Mouse (Mus musculus): ENCODE data around the gene Cstb. TPM values are rescaled to one million over a fixed set of nuclear protein-coding genes. Genes with fewer than 3 reads are reported as not detected.
A peak's percentile ranks its signal among the peaks of the same experiment; 100 is the strongest.

Gene Cstb
- polyA plus RNA-seq, 1 experiment from 2014 or later: 490 TPM

DNA sequence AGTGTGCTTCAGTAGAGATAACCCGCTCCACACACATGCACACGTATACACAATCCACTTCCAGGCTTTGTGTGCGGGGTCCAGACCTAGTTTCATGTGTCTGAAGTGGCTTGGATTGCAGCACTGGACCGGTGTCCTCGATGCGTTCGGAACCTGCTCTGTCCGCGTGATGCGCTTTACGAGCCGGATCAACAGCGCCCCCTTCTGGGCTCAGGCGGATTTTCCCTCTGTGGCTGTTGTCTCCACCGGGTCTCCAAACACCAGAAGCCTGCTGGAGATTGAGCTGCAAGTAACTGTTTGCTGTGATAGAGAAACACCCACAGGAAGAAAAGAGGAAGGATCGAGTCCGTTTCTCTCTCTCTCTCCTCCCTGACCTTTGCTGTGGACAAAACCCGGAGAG, 33.4 kb upstream of the Cstb start:
- DNase-seq (ENCODE audit: low spot score) (peak; percentile 80), ATAC-seq (peak; percentile 68)
- no peaks in the 10 kb centered on the region for H3K36me3 ChIP-seq (ENCODE audit: insufficient read depth, low read length)
- H3K9me3 ChIP-seq (ENCODE audit: low read length): no peaks in the 10 kb centered on the region
- TF ChIP-seq CTCF (IDR thresholded peaks at IDR 0.05) (peak; percentile 92), EP300 (IDR thresholded peaks at IDR 0.05) (no peak)
- WGBS: under 1% methylated on average over 18 of the region's 18 CpGs
- no peaks in the 10 kb centered on the region for H3K4me1 ChIP-seq (ENCODE audit: insufficient read depth, low read depth, low read length)
- no peak overlapping the region for H3K9ac ChIP-seq (replicated peaks; ENCODE audit: low read depth)
- H3K4me2 ChIP-seq (replicated peaks; ENCODE audit: low read depth, low read length): no peak overlapping the region
- H3K4me3 ChIP-seq (ENCODE audit: low read depth, low read length): no peak overlapping the region
- H3K27me3 ChIP-seq (replicated peaks; ENCODE audit: insufficient read depth, low read length): 0 out of 2 replicates have a peak, but pooled peaks cover 3% of the 10 kb centered on the region
- H3K27ac ChIP-seq (ENCODE audit: low read length): no peak overlapping the region

DNA sequence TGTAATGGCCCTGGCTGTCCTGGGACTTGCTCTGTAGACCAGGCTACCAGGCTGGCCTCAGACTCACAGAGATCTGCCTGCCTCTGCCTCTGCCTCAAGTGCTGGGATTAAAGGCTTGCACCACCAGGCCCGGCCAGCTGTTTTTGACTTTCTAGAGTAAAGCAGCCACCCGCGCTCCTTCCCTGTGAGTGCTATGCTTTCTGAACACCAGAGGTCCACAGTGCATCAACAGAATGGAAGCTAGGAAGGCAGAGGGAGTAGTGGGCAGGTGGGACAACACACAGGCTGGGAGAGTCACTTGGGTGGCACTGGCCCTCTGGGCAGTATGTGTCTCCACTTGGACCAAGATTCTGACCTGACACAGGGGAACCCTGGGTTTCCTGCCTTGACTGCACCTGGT, 30.1 kb upstream of the Cstb start:
- Histone ChIP-seq H3K36me3 (ENCODE audit: insufficient read depth, low read length) (no peaks in the 10 kb centered on the region), H3K27ac (ENCODE audit: low read length) (no peak overlapping the region), H3K4me3 (ENCODE audit: low read depth, low read length) (no peak overlapping the region), H3K9ac (replicated peaks; ENCODE audit: low read depth) (no peak overlapping the region), H3K9me3 (ENCODE audit: low read length) (no peaks in the 10 kb centered on the region), H3K4me1 (ENCODE audit: insufficient read depth, low read depth, low read length) (no peaks in the 10 kb centered on the region), H3K27me3 (replicated peaks; ENCODE audit: insufficient read depth, low read length) (0 out of 2 replicates have a peak, but pooled peaks cover 3% of the 10 kb centered on the region), H3K4me2 (replicated peaks; ENCODE audit: low read depth, low read length) (no peak overlapping the region)
- DNase-seq (ENCODE audit: low spot score) (no peak), ATAC-seq (no peak)
- TF ChIP-seq CTCF (IDR thresholded peaks at IDR 0.05) (no peak), EP300 (IDR thresholded peaks at IDR 0.05) (no peak)
- 79% methylated on average over 3 of the region's 3 CpGs for WGBS

DNA sequence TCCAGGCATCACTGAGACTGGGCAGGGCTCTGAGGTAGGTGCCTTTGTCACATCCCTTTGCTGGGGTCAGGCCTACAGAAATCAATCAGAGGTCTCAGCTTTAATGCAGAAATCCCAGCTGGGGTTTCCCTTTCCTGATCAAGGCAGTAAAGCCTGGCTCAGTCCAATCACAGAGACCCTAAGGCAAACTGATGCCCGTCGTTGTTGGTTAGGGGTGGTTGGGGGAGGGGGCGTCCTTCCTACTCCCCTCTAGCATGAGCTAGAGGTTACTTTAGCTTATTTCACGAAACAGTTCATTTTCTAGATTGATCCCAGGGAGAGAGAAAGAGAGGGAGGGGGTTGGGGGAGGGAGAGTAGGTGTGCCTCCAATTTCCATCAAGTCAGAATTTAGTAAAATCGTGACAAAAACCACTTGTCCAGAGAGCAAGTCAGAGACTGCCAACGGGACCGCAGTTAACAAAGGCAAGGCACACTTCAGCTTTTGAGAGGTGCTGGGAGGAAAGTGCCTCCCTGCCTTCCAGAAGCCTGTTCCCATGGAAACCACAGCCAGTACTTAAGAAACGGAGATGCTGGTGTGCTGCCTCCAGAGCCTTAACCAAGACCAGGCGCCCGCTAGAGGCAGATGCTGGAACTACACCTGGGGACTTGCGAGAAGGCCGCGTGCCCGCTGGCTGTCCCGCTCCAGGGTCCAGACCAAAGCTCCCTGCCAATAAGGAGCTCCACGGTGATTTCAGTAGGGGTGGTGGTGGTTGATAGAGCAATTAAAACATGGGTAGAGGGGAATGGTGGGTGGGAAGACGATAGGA, 29.4 kb upstream of the Cstb start:
- no peak overlapping the region for H3K27ac ChIP-seq (ENCODE audit: low read length)
- peak; percentile 83 for ATAC-seq

DNA sequence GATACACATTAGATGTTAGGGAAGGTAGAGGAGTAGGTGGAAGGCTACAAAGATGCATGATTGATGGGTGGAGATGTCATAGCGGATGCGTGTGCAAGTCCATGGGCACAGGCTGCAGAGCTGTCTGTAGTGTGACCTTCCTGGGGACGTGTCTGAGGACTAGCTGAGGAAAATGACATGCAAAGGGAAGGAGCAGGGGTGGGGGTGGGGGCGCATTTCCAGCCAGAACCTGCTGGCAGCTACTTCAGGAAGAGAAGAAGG, 28.9 kb upstream of the Cstb start:
- WGBS: 42% methylated on average over 4 of the region's 4 CpGs
- no peak overlapping the region for H3K9ac ChIP-seq (replicated peaks; ENCODE audit: low read depth)
- ATAC-seq: no peak

More for the DNA sequence above, 29.4 kb upstream of the Cstb start:
- WGBS: 12% methylated on average over 17 of the region's 17 CpGs
- H3K9me3 ChIP-seq (ENCODE audit: low read length): no peaks in the 10 kb centered on the region
- peak; percentile 97 for DNase-seq (ENCODE audit: low spot score)
- H3K4me2 ChIP-seq (replicated peaks; ENCODE audit: low read depth, low read length): no peak overlapping the region
- H3K36me3 ChIP-seq (ENCODE audit: insufficient read depth, low read length): peaks cover 2% of the 10 kb centered on the region
- 0 out of 2 replicates have a peak, but pooled peaks cover 3% of the 10 kb centered on the region for H3K27me3 ChIP-seq (replicated peaks; ENCODE audit: insufficient read depth, low read length)
- H3K4me1 ChIP-seq (ENCODE audit: insufficient read depth, low read depth, low read length): no peaks in the 10 kb centered on the region
- H3K4me3 ChIP-seq (ENCODE audit: low read depth, low read length): no peak overlapping the region
- no peak overlapping the region for H3K9ac ChIP-seq (replicated peaks; ENCODE audit: low read depth)
- peak; percentile 92 for TF ChIP-seq CTCF (IDR thresholded peaks at IDR 0.05)
- TF ChIP-seq EP300 (IDR thresholded peaks at IDR 0.05): no peak

DNA sequence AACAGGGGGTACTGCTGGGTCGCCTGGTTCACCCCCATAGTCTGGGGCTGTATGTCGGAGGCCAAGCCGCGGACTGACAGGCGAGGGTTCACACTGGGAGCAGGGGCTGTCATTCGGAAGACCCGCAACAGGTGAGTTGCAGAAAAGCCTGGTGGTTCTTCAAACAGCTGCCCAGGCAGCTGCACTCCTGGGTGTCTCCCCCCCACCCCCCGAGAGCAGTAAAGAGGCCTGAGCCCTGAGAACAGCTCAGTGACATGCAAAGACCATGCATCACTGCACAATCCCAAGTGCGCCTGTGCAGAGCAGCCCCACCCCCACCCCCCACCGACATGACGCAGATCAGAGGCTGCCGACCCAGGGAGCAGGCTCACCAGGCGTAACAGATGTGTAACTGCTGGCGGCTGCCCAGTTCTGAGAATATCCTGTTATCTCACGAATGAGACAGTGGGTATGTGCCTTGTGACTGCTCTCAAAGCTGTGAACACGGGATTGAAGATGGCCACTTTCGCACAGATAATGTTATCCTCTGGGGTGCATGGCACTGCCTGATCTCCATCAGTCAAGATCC, 26.3 kb upstream of the Cstb start:
- Histone ChIP-seq H3K9me3 (ENCODE audit: low read length) (no peaks in the 10 kb centered on the region), H3K36me3 (ENCODE audit: insufficient read depth, low read length) (peaks cover 32% of the 10 kb centered on the region), H3K4me3 (ENCODE audit: low read depth, low read length) (no peak overlapping the region), H3K9ac (replicated peaks; ENCODE audit: low read depth) (no peak overlapping the region), H3K4me2 (replicated peaks; ENCODE audit: low read depth, low read length) (no peak overlapping the region), H3K27me3 (replicated peaks; ENCODE audit: insufficient read depth, low read length) (no peaks in the 10 kb centered on the region), H3K27ac (ENCODE audit: low read length) (no peak overlapping the region), H3K4me1 (ENCODE audit: insufficient read depth, low read depth, low read length) (no peaks in the 10 kb centered on the region)
- 49% methylated on average over 17 of the region's 17 CpGs for WGBS
- ATAC-seq (peak; percentile 16; the same call in 1 of the 2 replicates), DNase-seq (ENCODE audit: low spot score) (no peak)
- TF ChIP-seq CTCF (IDR thresholded peaks at IDR 0.05): no peak

More for the DNA sequence above, 28.9 kb upstream of the Cstb start:
- TF ChIP-seq EP300 (IDR thresholded peaks at IDR 0.05) (no peak), CTCF (IDR thresholded peaks at IDR 0.05) (no peak)
- 0 out of 2 replicates have a peak, but pooled peaks cover under 1% of the 10 kb centered on the region for H3K27me3 ChIP-seq (replicated peaks; ENCODE audit: insufficient read depth, low read length)
- peaks cover 7% of the 10 kb centered on the region for H3K36me3 ChIP-seq (ENCODE audit: insufficient read depth, low read length)
- DNase-seq (ENCODE audit: low spot score): no peak
- no peak overlapping the region for H3K4me2 ChIP-seq (replicated peaks; ENCODE audit: low read depth, low read length)
- no peak overlapping the region for H3K27ac ChIP-seq (ENCODE audit: low read length)
- H3K4me3 ChIP-seq (ENCODE audit: low read depth, low read length): no peak overlapping the region
- H3K9me3 ChIP-seq (ENCODE audit: low read length): no peaks in the 10 kb centered on the region
- no peaks in the 10 kb centered on the region for H3K4me1 ChIP-seq (ENCODE audit: insufficient read depth, low read depth, low read length)

DNA sequence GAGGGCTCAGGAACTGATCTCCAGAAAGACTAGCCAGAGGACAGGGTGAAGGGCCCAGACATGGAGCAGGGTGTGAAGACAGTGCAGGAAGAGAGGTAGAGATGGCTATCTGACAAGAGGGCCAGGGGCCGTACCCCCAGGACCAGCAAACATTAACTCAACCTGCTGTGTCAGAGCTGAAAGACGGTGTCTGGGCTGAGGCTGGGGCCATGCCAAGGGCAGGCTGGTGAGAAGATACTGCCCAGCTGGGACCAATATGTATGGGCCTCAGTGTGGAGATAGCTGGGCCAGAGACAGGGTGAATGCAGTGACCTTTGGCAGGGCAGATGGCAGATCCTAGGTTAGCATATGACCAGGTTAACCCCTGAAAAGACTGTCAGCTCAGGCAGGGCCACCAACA, 24.3 kb upstream of the Cstb start:
- H3K4me3 ChIP-seq (ENCODE audit: low read depth, low read length): no peak overlapping the region
- H3K4me2 ChIP-seq (replicated peaks; ENCODE audit: low read depth, low read length): no peak overlapping the region
- DNase-seq (ENCODE audit: low spot score): no peak
- no peaks in the 10 kb centered on the region for H3K4me1 ChIP-seq (ENCODE audit: insufficient read depth, low read depth, low read length)
- no peaks in the 10 kb centered on the region for H3K9me3 ChIP-seq (ENCODE audit: low read length)
- no peak overlapping the region for H3K27ac ChIP-seq (ENCODE audit: low read length)
- 84% methylated on average over 2 of the region's 2 CpGs for WGBS
- peaks cover 45% of the 10 kb centered on the region for H3K36me3 ChIP-seq (ENCODE audit: insufficient read depth, low read length)
- no peaks in the 10 kb centered on the region for H3K27me3 ChIP-seq (replicated peaks; ENCODE audit: insufficient read depth, low read length)
- no peak for ATAC-seq
- no peak overlapping the region for H3K9ac ChIP-seq (replicated peaks; ENCODE audit: low read depth)
- TF ChIP-seq CTCF (IDR thresholded peaks at IDR 0.05) (no peak), EP300 (IDR thresholded peaks at IDR 0.05) (no peak)

All from lung, postnatal 0 days (tissue).